Mouse (Mus musculus): ENCODE results near the gene Cldn8. TPM values are rescaled to one million over a fixed set of nuclear protein-coding genes. Genes with fewer than 3 reads are reported as not detected.

Cldn8 gene
- total RNA-seq (2018; cell fraction: chromatin; rRNA removed) = not detected
- not detected for total RNA-seq (2018; cell fraction: cytosol; rRNA removed)
- not detected for total RNA-seq (2018; cell fraction: nucleus; rRNA removed)
- not detected in 3 replicates for polyA plus RNA-seq (2018)

DNA sequence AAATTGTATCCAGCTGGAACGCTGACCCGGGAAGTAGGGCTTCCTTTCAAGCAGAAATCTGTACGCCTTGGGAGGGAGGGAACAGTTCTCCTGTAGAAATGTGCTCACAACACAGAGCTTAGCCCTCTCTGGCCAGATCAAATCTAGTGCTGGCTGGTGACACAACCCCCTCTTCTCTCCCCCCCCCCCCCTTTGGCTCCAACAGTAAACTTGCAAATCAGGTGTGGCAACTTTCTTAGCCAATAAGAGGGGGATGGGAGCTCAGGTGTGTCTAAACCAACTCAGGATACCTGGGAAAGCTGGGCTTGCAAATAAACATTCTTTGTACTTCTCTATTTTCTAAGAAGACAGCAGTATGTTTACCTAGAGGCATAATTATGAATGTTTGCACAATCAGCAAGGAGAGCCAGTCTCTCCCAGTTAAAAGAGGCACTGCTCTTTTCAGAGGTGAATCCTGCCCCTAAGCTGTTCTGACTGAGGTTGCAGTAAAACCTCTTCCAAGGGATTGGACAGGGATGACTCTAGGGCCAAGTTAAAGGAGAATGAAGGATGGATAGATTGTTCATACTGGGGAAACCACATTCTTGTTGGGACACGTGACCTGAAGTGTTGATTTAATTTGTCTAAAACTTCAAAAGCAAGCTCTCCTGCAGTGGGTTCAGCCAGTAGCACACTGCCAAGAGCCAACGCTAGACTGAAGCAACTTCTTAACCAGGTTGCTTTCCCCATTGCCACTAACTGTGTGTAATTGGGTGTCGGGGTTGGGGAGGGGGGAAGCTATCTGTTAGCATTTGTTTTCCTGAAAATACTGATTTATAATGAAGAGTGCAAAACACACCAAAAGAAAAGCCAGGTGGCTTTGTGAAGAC lies at the start of gene Cldn8:
Cldn8 (minus strand) TSS at position 139 of the 869 bp plus-strand sequence.
- H3K36me3 ChIP-seq (ENCODE audit: inconsistent target) = no peaks in the 10 kb centered on the region
- H3K27ac ChIP-seq = no peak within 1 kb of the TSS
- no peak within 1 kb of the TSS for H3K4me3 ChIP-seq (ENCODE audit: inconsistent target)
- H3K79me2 ChIP-seq (ENCODE audit: inconsistent target) = no peaks in the 10 kb centered on the region
- 78% methylated on average over 6 of the region's 6 CpGs for WGBS (ENCODE audit: missing documents)

DNA sequence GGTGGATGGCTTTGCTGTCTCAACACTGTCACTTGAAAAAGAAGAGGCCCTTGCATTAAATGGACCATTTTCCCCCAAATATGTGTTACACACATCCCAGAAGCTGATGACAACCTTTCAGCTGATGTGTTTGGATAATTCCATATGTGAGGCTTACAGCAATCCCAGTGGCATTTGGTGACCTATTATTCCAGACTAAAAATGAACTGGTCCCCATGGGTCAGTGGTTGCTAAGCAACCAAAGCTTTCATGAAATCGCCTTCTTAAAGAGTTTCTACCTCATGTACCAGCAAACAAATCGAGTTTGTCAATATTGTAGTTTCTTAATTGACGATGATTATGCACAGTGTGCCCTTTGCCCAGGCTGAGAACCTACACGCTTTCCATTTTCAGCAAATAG lies 49.7 kb upstream of the Cldn8 start:
- Histone ChIP-seq H3K27ac (no peak overlapping the region), H3K4me3 (ENCODE audit: inconsistent target) (no peak overlapping the region), H3K36me3 (ENCODE audit: inconsistent target) (no peaks in the 10 kb centered on the region), H3K79me2 (ENCODE audit: inconsistent target) (no peaks in the 10 kb centered on the region)
- WGBS (ENCODE audit: missing documents) = 89% methylated on average over 4 of the region's 4 CpGs

DNA sequence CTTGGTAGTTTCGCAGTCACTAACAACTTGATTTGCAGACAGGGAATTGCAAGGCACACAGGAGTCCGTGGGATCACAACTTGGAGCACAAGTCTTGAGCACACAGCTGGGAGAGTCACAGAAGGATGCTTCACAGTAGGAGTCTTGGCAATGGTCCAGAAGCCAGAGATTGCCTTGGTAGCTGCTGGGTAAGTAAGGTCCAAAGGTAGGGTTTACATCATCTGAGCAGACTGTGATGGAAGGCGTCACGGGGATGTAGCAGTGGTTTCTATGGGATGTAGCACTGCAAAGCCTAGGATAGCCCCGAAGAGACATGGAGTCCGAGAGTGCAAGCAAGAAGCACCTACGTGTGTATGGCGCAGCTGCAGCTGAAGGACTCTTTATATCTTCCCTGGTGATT lies 48.9 kb upstream of the Cldn8 start, which contains the start of gene Krtap24-1:
Krtap24-1 (minus strand) TSS at position 358 of the 400 bp plus-strand sequence.
- Histone ChIP-seq H3K36me3 (ENCODE audit: inconsistent target) (no peaks in the 10 kb centered on the region), H3K27ac (no peak within 1 kb of the TSS), H3K4me3 (ENCODE audit: inconsistent target) (no peak within 1 kb of the TSS), H3K79me2 (ENCODE audit: inconsistent target) (no peaks in the 10 kb centered on the region)
- WGBS (ENCODE audit: missing documents) = 84% methylated on average over 8 of the region's 8 CpGs

DNA sequence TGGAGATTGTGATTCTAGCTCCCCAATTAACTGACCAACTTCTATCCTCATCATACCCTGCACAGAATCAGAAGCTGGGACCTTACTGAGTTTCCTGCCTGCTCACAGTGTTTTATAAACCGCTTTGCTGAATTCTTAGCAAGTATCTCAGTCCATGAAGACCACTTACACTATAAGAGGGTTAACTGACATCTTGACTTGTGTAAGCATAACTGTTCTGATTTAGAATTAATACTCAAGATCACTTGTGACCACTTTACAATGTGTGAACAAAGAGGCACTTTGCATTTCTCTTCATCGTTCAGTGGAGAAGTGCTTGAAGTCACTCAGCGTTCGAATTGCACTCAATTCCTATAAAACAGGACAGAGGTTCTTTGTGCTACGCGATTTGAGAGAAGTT lies 41.6 kb upstream of the Cldn8 start:
- no peaks in the 10 kb centered on the region for H3K79me2 ChIP-seq (ENCODE audit: inconsistent target)
- WGBS (ENCODE audit: missing documents) = 89% methylated on average over 6 of the region's 6 CpGs
- H3K27ac ChIP-seq = no peak overlapping the region
- H3K36me3 ChIP-seq (ENCODE audit: inconsistent target) = no peaks in the 10 kb centered on the region
- H3K4me3 ChIP-seq (ENCODE audit: inconsistent target) = no peak overlapping the region

DNA sequence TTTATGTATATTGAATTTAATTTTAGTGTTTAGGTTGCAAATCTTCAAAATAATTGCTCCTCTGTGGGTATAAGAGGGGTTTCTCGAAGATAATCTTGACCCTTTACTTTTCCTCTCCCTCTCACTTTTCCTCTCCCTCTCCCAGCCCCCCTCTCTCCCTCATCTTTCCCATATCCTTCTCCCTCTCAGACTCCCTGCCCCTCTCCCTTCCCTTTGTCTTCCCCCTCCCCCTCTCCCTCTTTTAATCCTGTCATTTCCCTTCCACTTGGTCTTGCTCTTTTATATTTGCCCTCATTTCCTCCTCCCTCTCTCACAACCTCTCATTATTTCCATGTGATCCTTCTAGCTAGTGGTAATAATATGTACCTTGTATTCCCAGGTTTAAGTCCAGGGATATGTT lies 39.5 kb upstream of the Cldn8 start:
- H3K79me2 ChIP-seq (ENCODE audit: inconsistent target) = no peaks in the 10 kb centered on the region
- no peaks in the 10 kb centered on the region for H3K36me3 ChIP-seq (ENCODE audit: inconsistent target)
- no CpG with 5 or more reads among the region's 1 CpGs for WGBS (ENCODE audit: missing documents)
- H3K27ac ChIP-seq = no peak overlapping the region
- H3K4me3 ChIP-seq (ENCODE audit: inconsistent target) = no peak overlapping the region

DNA sequence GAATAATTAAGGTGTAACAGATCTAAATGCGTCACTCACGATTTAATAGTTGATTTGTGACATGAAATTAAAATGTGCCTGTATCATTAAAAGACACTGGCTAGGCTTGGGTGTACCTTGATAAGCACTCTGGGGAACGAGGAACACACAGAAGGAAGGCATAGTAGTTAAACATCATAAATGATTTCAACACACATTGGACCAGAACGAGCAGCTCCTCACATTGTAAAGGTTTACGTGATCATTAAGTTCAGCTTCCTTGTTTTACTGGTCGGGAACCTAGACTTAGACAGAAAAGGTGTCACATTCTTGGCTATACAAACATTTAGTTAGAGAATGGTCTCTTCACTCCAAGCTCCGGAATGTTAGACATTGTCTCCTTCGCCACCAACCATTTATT lies 37.3 kb upstream of the Cldn8 start:
- 74% methylated on average over 8 of the region's 8 CpGs for whole genome bisulfite sequencing (ENCODE audit: missing documents)
- Histone ChIP-seq H3K79me2 (ENCODE audit: inconsistent target) (no peaks in the 10 kb centered on the region), H3K36me3 (ENCODE audit: inconsistent target) (no peaks in the 10 kb centered on the region), H3K27ac (no peak overlapping the region), H3K4me3 (ENCODE audit: inconsistent target) (no peak overlapping the region)

DNA sequence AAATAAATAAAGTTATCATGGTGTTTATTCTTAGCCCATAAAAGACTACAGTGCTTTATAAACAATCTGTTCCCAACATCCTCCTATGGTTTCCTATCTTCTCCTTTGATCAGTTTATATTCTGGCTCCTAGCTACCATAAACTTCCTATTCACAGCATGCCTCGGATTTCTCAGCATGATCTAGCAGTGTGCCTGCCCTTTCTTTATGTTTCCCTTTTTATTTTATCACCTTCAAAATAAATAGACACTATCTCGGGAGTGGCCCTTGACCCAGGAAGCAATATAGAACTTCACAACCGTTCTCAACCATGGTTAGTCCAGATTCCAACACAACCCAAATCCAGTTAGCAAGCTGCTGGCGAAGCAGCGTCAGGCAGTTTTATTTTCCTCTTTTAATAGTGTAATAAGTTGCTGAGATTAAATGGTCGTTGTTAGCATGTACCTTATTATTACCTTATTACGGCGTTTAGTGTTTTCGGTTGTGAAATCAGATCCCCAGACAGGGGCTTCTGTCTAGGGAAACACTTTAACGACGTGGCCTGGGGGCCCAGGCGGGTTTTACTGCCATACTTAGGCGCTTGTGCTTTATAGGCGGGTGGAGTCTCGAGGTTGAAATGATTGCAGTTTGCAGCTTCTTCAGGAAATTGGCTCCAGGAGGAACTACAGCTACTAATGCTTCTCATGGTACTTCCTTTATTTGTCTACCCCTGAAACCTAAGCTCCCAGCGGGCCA lies 36.7 kb upstream of the Cldn8 start:
- no peak overlapping the region for H3K4me3 ChIP-seq (ENCODE audit: inconsistent target)
- H3K27ac ChIP-seq = no peak overlapping the region
- 18% methylated on average over 16 of the region's 16 CpGs for WGBS (ENCODE audit: missing documents)
- H3K36me3 ChIP-seq (ENCODE audit: inconsistent target) = no peaks in the 10 kb centered on the region
- H3K79me2 ChIP-seq (ENCODE audit: inconsistent target) = no peaks in the 10 kb centered on the region

DNA sequence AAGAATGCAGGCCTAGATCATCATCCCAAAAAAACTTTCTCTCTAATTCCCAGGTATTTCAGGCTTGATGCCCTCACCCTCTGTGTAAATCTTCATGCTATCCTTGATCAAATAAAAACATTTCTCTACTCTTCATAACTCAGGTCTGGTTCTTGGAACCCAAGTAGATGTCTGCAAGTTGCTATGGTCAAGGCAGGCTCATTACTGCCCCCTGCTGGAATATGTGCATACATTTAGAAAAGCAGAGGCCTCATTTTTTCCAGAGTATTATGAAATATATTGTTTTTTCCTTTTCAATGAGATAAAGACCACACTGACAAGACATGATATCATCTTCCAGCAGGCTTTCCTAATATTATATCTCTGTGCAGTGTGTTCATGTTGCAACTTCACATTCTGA lies 29.8 kb upstream of the Cldn8 start:
- H3K27ac ChIP-seq = no peak overlapping the region
- no peaks in the 10 kb centered on the region for H3K79me2 ChIP-seq (ENCODE audit: inconsistent target)
- no peak overlapping the region for H3K4me3 ChIP-seq (ENCODE audit: inconsistent target)
- no peaks in the 10 kb centered on the region for H3K36me3 ChIP-seq (ENCODE audit: inconsistent target)

DNA sequence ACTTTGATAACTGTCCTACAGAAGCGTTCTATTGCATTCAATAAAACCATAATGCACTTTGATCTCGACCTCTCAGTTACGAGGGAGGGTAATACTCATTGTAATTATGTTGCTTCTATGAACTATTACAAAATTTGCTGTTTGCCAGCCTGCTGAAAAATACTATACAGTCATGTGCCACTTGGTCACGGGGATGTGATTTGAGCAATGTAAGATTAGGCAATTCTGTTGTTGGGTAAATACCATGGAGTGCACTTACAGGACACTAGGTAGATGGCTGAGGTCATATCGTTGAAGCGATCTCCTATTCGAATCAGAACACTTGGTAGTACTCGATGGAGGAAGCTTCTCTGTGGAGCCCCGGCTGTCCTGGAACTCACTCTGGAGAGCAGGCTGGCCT lies 20.4 kb upstream of the Cldn8 start:
- H3K36me3 ChIP-seq (ENCODE audit: inconsistent target) = no peaks in the 10 kb centered on the region
- H3K4me3 ChIP-seq (ENCODE audit: inconsistent target) = no peak overlapping the region
- WGBS (ENCODE audit: missing documents) = 80% methylated on average over 9 of the region's 9 CpGs
- H3K27ac ChIP-seq = no peak overlapping the region
- no peaks in the 10 kb centered on the region for H3K79me2 ChIP-seq (ENCODE audit: inconsistent target)

DNA sequence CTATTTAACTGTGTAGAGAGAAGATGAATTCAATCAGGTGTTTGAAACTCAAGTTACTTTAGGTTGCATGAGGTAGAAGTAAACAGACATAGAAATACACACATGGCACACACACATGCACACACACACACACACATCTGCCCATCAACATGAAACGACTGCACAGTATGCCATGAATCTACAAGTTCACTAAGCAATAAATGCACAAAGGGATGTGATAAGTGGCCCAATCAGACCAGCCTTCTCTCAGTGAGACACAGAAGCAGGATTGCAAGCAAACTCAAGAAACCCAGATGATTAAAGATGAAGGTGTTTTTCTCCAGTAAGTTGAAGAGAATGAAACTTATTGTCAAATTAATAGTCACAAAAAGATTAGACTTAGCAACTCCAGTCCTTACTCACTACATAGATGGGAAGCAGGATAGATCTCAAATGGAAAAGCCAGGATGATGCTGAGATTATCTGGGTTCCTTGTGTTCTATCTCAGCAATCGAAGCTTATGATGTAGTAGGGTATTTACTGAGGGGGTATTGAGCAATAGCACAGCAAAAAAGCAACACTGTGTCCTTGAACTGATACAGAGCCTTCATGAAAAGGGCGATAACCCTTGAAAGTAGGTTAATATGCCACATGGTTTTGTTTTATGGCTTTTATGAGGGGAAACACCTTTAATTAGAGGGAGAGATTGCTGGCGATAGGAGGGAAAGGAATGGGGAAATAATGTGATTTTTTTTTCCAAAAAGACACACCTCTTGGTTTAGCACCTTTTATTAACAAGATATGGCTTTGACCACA lies 13.1 kb upstream of the Cldn8 start:
- no peak overlapping the region for H3K27ac ChIP-seq
- 73% methylated on average over 4 of the region's 4 CpGs for WGBS (ENCODE audit: missing documents)

DNA sequence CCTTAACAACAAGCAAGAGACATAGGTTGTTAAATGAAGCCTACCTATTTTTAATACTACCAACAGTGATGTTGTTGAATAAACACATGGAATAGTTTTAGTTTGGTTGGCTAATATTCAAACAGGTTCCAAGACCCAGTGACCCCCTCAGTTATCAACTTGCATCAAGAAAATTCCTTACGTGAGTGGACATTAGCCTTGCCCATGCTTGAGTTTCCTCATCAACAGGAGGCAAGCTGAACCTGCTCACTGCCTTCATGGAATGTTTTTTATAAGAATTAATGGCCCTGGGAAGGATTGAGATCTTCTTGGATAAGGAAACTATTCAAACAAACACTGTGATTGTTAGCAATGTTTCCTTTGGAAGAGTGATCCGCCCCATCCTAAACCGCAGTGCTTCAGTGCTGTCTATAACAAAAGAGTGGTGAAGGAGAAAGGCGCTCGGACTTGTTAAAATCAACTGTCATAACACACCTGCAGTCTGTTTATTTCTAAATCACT lies 10.0 kb upstream of the Cldn8 start:
- 88% methylated on average over 5 of the region's 5 CpGs for WGBS (ENCODE audit: missing documents)
- H3K27ac ChIP-seq = no peak overlapping the region
- no peaks in the 10 kb centered on the region for H3K79me2 ChIP-seq (ENCODE audit: inconsistent target)
- H3K4me3 ChIP-seq (ENCODE audit: inconsistent target) = no peak overlapping the region
- no peaks in the 10 kb centered on the region for H3K36me3 ChIP-seq (ENCODE audit: inconsistent target)

More for the DNA sequence above, 13.1 kb upstream of the Cldn8 start:
- Histone ChIP-seq H3K4me3 (ENCODE audit: inconsistent target) (no peak overlapping the region), H3K36me3 (ENCODE audit: inconsistent target) (no peaks in the 10 kb centered on the region), H3K79me2 (ENCODE audit: inconsistent target) (no peaks in the 10 kb centered on the region)

DNA sequence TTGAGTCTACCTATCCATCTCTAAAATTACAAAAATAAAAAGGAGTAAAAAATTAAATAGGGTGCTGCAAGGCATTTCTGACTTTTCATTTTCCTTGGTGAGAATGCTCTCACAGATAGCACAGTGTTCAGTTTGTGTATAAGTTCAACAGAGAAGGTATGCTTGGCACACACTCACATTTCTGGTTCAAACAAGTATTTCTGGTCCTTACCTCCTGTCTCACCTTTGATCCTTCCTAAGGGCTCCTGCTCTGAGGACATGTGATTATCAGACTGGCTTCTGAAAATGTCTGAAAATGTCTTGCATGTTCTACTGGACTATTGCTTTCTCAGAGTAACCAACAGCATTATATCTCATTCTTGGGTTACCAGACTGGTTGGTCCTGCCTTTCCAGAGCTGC lies 7.2 kb upstream of the Cldn8 start:
- H3K4me3 ChIP-seq (ENCODE audit: inconsistent target) = no peak overlapping the region
- no peaks in the 10 kb centered on the region for H3K79me2 ChIP-seq (ENCODE audit: inconsistent target)
- H3K27ac ChIP-seq = no peak overlapping the region
- H3K36me3 ChIP-seq (ENCODE audit: inconsistent target) = no peaks in the 10 kb centered on the region

DNA sequence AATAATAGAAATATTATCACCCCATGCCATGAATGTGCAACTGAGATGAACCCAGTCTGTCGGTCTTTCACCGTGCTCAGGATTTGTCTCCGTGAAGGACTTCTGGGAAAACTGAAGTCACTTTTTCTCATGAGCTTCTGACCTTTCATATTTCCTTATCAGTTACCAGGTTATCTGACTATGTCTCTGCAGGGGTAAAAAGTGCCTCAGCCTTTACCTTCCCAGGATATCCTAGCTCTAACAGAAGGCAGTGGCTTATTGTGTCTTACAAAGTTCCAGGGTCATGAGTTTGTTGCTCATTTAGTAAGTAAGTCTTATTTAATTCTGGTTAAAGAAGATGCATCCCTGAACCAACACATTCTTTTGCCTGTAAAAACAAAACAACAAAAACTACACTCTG lies 6.7 kb upstream of the Cldn8 start:
- Histone ChIP-seq H3K4me3 (ENCODE audit: inconsistent target) (no peak overlapping the region), H3K79me2 (ENCODE audit: inconsistent target) (no peaks in the 10 kb centered on the region), H3K27ac (no peak overlapping the region), H3K36me3 (ENCODE audit: inconsistent target) (no peaks in the 10 kb centered on the region)
- WGBS (ENCODE audit: missing documents) = 97% methylated on average over 3 of the region's 3 CpGs

DNA sequence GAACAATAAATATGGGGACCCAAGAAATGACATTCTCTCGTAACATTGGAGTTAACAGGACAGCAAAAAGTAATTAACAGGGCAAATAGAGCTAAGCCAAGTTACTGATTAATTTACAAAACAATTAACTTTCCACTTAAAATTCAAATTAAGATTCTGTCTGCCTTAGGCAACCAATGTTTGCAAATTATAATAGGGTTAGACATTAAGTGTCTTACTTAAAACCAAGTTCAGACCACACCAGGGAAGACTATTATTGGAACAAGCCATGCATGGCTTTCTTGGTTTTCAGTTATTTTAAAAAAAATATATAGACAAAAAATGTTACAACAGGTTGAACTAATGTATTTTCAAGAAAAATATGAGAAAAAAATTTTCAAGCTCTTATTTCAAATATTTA lies 6.1 kb upstream of the Cldn8 start:
- H3K27ac ChIP-seq = no peak overlapping the region
- no peaks in the 10 kb centered on the region for H3K36me3 ChIP-seq (ENCODE audit: inconsistent target)
- H3K4me3 ChIP-seq (ENCODE audit: inconsistent target) = no peak overlapping the region
- no peaks in the 10 kb centered on the region for H3K79me2 ChIP-seq (ENCODE audit: inconsistent target)
- 100% methylated on average over 1 of the region's 1 CpGs for WGBS (ENCODE audit: missing documents)

All from macrophage (primary cell).